Mouse (Mus musculus) right cerebral cortex, postnatal 4 days (tissue): ENCODE data around the gene Tmem121b.

Source experiments
- DNase-seq: peaks from one replicate; pipeline ENCODE4 v3.0.0-alpha.2; 2022

Gene Tmem121b

DNA sequence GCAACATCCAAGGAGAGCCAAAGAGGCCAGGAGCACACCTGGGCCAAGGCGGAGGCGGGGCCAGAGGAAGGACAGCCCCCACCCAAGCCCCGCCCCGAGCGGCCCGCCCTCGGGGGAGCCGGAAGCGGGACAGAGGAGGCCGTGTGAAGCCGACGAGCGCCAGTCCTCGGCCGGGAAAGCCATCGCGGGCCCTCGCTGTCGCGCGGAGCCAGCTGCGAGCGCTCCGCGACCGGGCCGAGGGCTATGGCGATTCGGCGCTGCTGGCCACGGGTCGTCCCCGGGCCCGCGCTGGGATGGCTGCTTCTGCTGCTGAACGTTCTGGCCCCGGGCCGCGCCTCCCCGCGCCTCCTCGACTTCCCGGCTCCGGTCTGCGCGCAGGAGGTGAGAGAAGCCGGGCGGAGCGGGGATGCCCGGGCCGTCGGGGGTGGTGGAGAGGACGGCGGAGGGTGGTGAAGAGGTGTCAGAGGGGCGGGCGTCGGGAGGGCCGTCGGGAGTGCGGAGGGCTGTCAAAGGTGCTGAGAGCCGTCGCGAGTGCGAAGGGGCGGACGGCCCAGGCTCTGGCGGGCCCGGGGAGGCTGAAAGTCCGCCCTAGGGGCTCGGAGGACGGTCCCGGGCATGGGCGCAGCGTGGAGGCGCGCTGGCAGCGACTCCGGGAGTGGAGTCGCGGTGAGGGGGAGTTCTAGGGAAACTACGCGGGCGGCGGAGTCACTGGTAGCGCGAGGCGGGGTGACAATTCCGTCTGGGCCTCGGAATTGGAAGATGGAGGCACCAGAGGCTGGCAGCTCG, 30.3 kb downstream of the Tmem121b start, which contains the start of gene Il17ra:
Gene Il17ra (plus strand): TSS at position 162 of the 786 bp plus-strand sequence.
- peak; percentile 39 for DNase-seq

GRCm38 (mm10) chr6:120462251-120462650, 31.4 kb downstream of the Tmem121b start:
- no peak for DNase-seq

DNA sequence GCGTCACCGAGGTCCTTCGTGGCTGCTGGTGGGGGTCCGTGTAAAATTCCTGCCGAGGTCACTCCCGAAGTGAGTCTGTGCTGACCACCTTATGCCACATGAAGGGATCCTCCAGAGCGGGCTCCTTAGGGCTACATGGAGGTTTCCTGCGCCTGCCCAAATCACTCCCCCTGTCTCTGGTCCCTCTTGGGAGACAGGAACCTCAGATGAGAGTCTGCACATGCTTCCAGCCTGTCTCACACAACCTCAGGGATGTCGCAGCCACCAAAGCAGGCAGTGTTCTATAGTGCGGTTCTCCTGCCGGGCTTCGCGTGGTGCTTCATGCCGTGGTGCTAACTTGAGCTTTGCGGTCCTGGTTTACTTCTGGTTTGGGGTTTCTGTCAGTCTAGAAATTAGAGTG, 32.4 kb downstream of the Tmem121b start:
- DNase-seq, result no peak

DNA sequence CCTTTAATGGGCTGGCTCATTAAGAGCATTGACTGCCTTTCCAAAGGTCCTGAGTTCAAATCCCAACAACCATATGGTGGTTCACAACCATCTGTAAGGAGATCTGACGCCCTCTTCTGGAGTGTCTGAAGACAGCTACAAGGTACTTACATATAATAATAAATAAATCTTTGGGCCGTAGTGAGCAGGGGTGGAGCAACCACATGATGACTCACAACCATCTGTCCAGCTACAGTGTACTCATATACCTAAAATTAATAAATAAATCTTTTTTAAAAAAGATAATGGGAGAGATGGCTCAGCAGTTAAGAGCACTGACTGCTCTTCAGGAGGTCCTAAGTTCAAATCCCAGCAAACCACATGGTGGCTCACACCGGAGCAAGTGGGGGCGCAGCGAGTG, 35.9 kb downstream of the Tmem121b start:
- no peak for DNase-seq

DNA sequence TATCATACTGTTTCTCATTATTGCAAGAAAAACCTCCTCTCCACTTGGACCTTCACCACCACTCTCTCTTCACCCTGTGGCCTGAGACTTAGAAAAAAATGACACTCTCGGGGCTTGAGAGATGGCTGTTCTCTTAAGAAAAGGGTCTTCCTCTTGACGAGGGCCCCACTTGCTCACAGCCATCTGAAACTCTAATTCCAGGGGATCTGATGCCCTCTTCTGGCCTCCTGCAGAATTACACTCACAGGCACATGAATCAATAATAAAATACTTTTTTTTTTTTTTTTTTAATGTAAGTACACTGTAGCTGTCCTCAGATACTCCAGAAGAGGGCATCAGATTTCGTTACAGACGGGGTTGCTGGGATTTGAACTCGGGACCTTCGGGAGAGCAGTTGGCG, 36.5 kb downstream of the Tmem121b start:
- no peak for DNase-seq

- no peak for DNase-seq
These were observed 39.0 kb downstream of the Tmem121b start for GRCm38 (mm10) chr6:120454627-120455077.

- no peak for DNase-seq
These were observed 40.1 kb downstream of the Tmem121b start for GRCm38 (mm10) chr6:120453556-120453955.

- no peak for DNase-seq
These were observed 40.5 kb downstream of the Tmem121b start for GRCm38 (mm10) chr6:120453103-120453445.

DNA sequence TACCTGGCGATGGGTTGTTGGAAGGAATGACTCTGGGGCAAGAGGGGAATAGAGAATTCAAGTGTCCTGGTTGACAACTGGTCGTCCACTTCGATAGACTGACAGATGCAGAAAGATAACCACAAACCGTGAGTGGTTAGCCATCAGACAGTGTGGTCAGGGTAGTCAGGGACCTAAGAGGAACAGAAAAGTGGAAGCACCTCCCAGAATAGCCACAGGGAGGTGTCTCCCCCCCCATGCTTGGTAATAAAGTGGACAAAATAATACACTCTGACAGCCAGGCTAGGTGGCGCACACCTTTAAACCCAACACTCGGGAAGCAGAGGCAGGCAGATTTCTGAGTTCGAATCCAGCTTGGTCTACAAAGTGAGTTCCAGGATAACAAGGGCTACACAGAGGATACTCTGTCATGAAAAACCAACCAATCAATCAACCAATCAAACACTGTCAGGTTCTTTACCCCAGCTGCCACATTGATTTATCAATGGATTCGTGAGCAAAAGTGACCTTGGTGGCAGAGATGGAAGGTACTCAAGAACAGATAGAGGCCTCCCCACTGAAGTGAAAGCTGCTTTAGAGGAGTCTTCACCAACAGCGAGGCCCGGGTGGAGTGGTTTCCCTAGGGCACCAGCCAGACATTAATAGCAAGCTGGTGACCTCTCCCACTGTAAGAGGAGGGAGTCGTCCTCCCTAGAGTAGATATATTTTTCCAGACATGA, 41.1 kb downstream of the Tmem121b start:
- DNase-seq, result no peak

GRCm38 (mm10) chr6:120450208-120450607, 43.4 kb downstream of the Tmem121b start:
- no peak for DNase-seq

GRCm38 (mm10) chr6:120443363-120444355, 49.9 kb downstream of the Tmem121b start:
- no peak for DNase-seq

GRCm38 (mm10) chr6:120442171-120442749, 51.3 kb downstream of the Tmem121b start:
- DNase-seq, result no peak
